Mouse (Mus musculus) hindlimb bud, embryonic 11.5 days (tissue): ENCODE data around the gene Mindy4.

Source experiments
- DNase-seq: peaks from one replicate; pipeline ENCODE4 v3.0.0-alpha.2; 2012; ENCODE audit warnings: low read depth, low spot score; ENCODE audit errors: extremely low spot score

Gene Mindy4

DNA sequence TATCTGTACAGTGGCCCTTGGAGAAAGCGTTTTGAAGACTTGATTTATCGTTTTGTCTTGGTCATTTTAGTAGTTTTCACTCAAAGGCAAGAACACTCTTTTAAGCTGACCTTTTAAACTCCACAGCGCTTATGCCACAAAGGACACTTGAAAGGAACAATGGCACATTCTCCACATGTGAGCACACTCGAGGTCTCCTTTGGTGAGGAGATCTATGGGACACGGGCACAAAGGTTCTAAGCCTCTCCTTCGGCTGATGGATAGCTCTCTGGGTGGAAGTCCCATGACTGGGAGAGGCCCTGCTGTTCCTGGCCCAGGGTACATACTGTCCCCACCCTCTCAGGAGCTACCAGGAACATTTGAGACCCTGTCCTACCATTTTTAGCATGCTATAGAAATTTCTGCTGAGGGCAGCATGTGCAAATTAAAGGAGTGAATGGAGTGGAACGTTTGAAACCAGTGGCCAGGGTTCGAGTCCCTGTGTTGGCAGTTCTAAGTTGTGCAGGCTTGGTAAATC, 49.6 kb downstream of the Mindy4 start:
- DNase-seq = no peak

GRCm38 (mm10) chr6:55256500-55257191, 53.5 kb downstream of the Mindy4 start:
- no peak for DNase-seq

GRCm38 (mm10) chr6:55257246-55257645, 54.1 kb downstream of the Mindy4 start:
- no peak for DNase-seq

DNA sequence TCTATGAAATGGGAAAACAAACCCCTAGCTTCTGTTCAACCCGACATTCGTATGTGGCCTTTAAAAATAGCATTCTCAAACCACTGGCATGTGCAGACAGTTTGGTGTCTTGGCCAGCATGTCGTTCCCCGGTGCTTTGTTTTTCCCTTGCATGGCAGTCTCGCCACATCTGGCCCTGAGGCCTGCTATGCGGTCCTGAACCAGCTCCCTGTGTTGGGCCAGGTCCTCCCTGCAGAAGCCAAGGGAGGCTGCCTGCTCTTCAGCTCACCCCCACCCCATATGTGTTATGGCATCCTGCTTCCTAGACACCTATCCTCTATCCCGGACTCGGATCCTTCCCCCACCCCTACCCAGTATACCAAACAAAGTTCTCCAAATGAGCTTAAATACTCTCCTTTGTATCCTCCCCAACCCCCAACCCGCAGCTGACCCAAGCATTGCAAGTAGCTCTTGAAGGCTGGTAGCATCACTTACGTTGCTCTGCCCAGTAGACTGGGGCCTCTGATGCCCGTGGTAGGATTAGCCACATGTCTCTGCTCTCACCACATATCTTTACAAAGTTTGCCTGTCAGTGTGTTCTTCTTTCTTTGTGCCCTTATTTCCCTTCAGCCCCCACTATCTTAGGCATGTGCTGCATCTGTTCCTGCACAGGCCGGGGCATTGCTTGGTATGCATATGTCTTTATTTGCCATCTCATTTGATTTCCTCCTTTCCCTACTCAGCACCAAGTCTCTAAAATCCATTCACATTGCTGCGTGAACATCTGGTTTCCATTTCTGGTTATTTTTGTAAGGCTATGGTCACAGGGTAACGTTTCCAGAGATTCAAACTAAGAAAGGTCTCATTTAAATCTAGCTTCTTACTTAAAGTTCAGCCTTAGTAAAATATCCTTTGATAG, 55.5 kb downstream of the Mindy4 start:
- DNase-seq = peak; percentile 20

DNA sequence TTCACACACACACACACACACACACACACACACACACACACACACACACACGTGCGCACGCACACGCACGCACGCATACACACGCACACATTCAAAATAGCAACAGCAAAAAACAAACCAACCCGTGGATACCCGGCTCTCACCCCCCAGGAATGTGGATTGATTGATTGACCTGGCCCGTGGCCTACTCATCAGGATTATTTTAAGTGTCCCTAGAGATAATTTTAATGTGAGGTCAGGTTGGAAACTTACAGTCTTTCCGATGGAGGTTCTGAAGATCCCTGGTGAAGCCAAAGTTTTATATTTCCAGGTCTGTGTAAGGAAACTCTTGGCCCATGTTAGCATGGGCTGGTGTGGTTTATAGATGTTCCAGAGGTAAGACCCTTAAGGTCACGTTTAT, 59.0 kb downstream of the Mindy4 start:
- DNase-seq = no peak

DNA sequence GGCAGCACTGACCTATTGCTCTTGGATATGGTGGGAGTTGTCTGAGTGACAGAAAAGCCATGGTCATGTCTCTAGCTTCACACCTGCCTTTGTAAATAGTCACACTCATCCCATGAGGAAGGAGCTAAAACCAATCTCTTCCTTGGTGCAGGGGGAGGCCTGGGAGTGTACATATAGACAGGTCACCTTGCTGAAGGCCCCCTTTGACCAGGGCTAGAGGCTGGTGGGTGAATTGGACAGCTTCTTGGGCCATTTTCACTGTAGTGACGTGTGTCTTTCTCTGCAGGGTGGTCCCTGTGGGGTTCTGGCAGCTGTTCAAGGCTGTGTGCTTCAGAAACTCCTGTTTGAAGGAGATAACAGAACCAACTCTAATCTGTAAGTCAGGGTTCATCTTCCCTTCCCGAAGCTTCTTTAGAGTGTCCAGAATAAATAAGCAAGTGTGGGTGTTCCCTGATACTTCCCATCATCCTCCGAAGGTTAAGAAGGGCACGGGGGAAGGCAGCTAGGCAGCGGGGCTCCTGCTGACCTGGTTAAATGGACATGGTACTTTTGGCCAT, 60.4 kb downstream of the Mindy4 start:
- DNase-seq = no peak

DNA sequence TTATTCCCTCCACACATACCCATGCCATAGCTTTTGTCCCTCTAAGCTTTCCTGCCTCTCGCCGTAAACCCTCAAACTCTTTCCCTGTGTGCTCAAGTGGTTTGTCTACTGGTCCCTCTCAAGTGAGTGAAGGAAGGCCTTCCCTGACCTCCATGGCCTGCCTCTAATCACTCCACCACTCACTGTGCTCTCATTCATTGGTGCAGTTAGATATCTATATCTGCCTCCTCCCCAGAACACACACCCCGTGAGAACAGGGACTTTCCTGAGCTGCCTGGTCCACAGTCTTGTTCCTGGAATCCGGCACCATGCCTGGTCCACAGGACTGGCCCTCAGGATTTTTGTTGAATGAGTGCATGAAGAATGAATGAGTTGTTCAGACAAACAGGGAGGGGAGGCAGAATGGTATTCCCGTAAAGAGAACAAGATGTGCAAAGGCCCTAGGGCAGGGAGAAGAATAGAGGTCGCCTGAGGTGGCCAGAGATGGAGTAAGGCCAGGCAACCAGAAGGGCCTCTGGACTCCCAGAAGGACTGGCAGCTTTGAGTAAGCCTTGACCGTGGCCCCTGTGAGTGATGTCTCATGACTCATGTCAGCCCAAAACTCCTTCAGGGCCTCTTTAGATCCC, 61.7 kb downstream of the Mindy4 start:
- DNase-seq = no peak

DNA sequence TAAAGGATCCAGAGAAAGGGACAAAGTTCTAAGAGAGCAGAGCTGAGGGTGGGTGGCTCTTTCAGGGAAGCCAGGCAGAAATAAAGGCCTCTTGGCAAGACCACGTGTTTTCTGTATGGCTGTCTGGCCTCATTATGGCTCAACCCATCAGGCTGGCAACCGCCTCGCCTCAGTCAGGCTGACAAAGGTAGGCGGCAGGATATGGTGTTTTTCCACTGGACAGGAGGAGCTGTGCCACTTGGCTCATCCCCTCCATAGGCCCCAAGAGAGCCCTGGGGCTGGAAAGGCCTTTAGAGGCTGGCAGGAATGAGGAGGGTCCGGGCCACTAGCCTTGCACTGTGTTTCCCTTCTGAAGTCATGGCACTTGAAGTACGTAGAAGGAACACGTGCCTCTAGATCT, 69.8 kb downstream of the Mindy4 start:
- DNase-seq = no peak

DNA sequence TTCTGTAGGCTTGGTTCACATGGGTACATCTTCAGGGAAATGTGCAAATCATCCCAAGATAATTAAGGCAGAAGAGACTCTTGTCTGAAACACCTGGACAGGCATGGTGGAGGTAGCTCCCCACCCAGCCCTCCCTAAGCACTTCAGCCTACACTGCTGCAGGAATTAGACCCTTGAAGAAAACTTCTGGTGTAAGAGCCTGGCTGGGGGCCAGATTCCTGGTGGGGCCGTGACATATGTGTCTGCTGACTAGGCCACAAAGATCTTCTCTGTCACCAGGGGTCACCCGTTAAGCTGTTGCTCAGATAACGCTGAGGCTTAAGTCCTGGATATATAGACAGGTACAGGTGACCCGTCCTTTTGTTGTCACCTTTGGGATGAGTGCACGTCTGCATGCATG, 70.3 kb downstream of the Mindy4 start:
- DNase-seq = no peak

DNA sequence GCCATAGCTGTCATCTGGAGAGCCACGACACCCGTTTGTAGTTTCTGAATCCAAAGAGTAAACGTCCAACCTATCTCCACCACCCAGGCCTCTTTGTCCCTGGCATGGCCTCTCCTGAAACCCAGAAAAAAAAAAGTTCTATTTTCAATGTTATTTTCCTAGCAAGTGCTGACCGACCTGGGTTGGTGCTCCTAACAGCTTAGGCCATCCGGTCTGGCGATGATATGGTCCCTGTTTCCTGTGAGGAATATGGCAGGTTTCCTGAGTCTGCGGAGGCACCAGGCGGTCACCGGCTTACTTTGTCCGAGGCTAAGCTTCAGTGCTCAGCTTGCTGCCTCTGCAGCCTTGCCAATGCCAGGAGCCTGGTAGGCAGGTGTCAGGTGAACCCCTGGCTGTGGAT, 71.8 kb downstream of the Mindy4 start:
- DNase-seq = no peak

GRCm38 (mm10) chr6:55275786-55276185, 72.6 kb downstream of the Mindy4 start:
- no peak for DNase-seq

GRCm38 (mm10) chr6:55276692-55277282, 73.6 kb downstream of the Mindy4 start:
- no peak for DNase-seq

DNA sequence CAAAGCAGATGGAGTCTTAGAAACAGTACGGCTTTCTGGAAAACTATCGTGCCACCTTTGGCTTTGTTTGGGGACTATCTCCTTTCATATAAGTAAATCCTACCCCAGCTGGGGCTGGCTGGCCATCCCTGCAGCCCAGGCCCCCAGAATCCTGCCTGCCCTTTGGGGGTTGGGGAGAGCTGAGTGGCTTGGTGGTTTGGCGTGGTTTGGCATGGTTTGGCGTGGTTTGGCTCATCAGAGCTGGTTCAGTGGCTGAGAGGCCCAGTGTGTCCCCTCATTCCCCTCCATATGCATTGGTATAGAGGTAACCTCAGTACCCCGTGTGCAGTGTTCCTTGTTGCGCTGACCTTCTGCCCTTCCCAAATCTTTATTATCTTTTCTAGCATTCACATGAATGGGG, 74.9 kb downstream of the Mindy4 start:
- DNase-seq = no peak

DNA sequence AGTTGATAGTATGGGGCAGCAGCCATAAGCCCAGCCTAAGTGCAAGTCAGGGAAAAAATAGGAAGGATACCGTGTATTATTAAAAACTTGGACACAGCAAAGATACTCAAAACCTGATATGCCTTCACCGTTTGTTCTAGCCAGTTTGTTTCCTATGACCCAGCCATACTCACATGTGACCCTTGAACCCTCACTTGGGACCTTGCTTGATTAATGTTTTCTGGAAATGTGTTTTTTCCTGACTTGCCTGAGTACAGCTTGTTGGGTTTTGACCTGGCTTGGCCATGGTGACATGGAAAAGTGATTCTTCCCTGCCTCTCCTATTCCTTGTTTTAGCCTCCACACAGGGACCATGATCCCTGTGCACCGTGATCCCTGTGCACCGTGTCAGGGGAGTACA, 75.3 kb downstream of the Mindy4 start:
- DNase-seq = no peak

- no peak for DNase-seq
These were observed 77.8 kb downstream of the Mindy4 start for GRCm38 (mm10) chr6:55280979-55281378.

DNA sequence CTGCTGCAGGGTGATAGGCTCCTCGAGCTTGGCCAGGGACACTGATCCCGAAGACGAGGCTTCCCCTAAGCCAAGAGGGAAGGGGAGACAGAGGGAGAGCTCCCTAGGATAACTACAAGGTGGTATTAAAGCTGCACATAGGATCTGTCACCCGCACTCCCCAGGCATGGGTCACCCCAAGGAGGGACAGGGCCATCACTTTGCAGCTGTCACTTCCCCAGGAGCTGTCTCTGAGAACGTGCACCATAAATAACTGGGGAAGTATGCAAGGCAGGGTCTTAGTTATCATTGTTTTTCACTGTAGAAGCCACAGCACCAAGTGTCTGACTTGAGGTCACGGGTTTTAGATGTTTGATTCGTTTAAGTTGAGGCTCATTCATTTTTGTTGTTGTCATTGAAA, 78.5 kb downstream of the Mindy4 start:
- no peak for DNase-seq

DNA sequence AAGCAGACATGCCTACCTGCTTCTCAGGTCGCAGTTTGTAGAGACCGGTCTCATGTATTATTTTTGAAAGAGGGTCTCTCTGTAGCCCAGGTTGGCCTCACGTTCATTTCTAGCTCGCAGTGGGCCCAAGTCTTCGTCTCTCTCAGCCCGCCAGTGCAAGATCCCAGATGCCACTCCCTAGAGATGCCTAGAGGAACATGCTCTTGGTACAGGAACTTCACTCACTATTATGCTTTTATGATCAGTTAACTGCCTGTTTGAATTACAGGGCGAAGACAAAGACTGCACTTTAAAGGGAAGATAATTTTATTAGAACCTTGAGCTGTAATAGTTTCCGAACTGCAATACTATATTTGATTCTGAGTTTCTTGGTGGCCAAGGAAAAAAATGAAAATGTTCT, 79.2 kb downstream of the Mindy4 start:
- no peak for DNase-seq

DNA sequence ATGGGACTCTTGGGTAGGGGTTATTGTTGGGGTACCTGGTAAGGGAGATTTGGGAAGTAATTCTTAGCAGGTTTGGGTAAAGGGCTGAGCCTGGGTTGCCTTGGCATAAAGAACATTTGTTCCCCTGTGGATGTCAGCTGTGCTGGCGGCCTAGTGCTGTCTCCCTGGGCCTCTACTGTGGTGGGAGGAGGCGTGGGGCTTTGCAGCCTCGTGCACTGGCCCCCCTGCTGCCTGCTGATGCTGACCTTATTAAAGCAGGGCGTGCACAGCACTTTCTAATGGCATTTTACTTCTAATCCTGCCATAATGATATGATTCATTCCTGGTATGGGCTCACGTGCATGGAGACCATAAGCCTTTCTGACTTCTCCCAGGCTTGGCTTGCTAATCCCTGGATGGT, 82.0 kb downstream of the Mindy4 start:
- no peak for DNase-seq

DNA sequence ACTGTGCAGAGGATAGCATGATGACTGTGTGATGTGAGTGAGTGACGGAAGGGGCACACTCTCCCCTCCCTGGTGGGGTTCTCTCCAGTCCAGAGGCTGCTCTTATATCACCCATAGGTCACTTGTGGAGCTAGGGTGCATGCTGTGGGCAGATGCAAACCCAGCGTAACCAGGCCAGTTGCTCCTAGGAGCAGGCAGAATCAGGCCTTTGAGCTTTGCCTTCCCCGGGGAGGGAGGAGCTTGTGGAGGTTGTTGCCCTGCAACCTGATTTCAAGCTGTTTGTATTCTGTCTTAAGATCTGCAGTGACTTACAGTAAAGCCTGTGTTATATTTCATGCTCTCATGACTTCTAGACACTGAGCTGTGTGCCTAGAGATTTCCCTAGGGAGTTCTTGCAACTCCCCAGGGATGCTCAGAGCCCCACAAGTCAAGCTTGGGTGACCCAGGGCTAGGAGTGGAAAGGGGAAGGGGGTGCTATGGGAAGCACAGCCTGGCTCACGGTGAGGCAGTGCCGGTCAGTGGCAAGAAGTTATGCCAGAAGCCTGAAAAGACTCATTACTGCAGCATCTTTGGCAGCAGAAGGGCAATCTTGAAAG, 84.9 kb downstream of the Mindy4 start:
- DNase-seq = no peak

DNA sequence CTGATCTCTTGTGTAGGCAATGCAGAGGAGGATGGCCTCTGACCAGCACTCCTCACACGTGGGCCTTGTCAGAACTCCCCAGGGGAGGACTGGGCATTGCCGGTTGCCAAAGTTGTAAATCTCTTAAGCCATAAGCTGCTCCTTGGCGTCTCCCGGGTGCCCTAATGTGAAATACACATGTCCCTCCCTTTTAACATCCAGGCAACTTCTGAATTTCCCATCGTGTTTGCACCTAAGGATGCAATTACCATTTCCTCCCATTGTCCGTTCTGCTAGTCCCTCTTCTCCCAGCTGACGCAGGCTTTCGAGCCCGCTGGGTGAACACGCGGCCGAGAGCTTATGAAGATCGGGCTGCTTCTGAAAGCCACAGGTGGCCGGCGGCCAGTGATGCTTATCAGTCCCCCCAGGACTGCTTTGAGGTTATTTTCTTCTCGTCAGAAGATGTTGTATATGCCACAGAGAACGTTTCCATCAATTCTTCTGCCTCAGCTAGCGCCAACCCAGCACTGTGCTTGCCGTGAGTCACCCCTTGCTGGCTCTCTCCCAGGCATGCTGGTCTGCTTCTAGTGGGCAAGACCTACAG, 91.5 kb downstream of the Mindy4 start:
- DNase-seq = no peak
